Mouse (Mus musculus): ENCODE data around the gene Usp35. TPM values are rescaled to one million over a fixed set of nuclear protein-coding genes. Genes with fewer than 3 reads are reported as not detected.
A peak's percentile ranks its signal among the peaks of the same experiment; 100 is the strongest.

Usp35 gene
- polyA plus RNA-seq, 1 experiment = 6.4 TPM

DNA sequence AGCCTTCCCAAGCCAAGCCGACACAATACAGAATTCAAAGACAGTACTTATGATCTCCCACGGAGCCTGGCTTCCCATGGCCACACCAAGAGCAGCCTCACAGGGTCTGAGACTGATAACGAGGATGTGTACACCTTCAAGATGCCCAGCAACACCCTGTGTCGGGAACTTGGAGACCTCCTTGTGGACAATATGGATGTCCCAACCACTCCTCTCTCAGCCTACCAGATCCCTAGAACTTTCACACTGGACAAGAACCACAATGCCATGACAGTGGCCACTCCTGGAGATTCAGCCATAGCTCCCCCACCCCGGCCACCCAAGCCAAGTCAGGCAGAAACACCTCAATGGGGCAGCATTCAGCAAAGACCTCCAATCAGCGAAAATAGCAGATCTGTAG lies 32.9 kb downstream of the Usp35 start:
- Histone ChIP-seq H3K4me1 (ENCODE audit: control insufficient read depth, insufficient read depth, low read length) (no peaks in the 10 kb centered on the region), H3K4me3 (replicated peaks; ENCODE audit: control insufficient read depth, low read depth, low read length) (no peak overlapping the region), H3K27ac (ENCODE audit: control insufficient read depth, insufficient read depth, low read depth, low read length, poor library complexity) (no peak overlapping the region)
- 84% methylated on average over 6 of the region's 6 CpGs for WGBS
- no peak for TF ChIP-seq POLR2A (IDR thresholded peaks at IDR 0.05; ENCODE audit: borderline replicate concordance, control insufficient read depth, low read depth, low read length)
- TF ChIP-seq CTCF (IDR thresholded peaks at IDR 0.05; ENCODE audit: control insufficient read depth, insufficient read depth, low read length) = no peak

DNA sequence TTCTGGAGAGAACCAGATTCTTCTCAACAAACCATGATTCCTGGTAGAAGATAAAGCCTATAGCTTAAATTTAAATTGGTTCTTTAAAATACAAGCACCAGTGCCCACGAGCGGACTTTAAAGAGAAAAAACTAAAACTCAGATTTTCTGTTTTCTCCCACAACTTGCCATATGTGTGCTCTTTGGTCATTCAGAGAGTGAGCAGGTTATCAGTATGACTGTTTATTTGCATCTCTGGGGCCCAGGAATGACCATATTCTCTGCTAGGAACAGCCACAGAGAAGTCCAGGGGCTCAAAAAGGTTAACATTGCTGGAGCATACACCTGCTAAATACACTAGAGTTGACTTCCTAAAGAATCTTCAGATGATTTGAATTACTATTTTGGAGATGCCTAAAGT lies 33.5 kb downstream of the Usp35 start:
- TF ChIP-seq POLR2A (IDR thresholded peaks at IDR 0.05; ENCODE audit: borderline replicate concordance, control insufficient read depth, low read depth, low read length) = no peak
- TF ChIP-seq CTCF (IDR thresholded peaks at IDR 0.05; ENCODE audit: control insufficient read depth, insufficient read depth, low read length) = no peak
- Histone ChIP-seq H3K4me1 (ENCODE audit: control insufficient read depth, insufficient read depth, low read length) (no peaks in the 10 kb centered on the region), H3K27ac (ENCODE audit: control insufficient read depth, insufficient read depth, low read depth, low read length, poor library complexity) (no peak overlapping the region), H3K4me3 (replicated peaks; ENCODE audit: control insufficient read depth, low read depth, low read length) (no peak overlapping the region)
- WGBS = 83% methylated on average over 2 of the region's 2 CpGs

DNA sequence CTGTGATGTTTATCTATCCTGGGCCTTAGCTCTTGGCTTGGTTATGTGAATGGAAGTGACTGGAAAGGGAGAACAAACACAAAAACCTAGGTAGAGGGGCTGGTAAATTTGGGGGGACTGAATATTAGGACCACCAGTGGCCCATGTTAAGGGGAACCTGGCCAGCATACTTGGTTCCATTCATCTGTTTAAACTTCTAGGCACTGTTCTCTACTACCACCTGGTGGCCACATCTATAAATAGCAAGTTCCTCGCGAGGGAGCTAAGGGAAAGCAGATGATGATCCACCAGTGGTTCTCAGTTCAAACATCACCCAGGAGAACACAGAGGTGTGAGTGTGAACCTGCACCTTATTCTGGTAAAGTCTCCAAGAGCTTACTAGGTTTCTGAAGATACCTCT lies 34.4 kb downstream of the Usp35 start:
- no peak for TF ChIP-seq POLR2A (IDR thresholded peaks at IDR 0.05; ENCODE audit: borderline replicate concordance, control insufficient read depth, low read depth, low read length)
- TF ChIP-seq CTCF (IDR thresholded peaks at IDR 0.05; ENCODE audit: control insufficient read depth, insufficient read depth, low read length) = peak; percentile 39; the same call in 1 of the 2 replicates
- Histone ChIP-seq H3K27ac (ENCODE audit: control insufficient read depth, insufficient read depth, low read depth, low read length, poor library complexity) (no peak overlapping the region), H3K4me1 (ENCODE audit: control insufficient read depth, insufficient read depth, low read length) (no peaks in the 10 kb centered on the region), H3K4me3 (replicated peaks; ENCODE audit: control insufficient read depth, low read depth, low read length) (no peak overlapping the region)
- WGBS = 2% methylated on average over 2 of the region's 2 CpGs

DNA sequence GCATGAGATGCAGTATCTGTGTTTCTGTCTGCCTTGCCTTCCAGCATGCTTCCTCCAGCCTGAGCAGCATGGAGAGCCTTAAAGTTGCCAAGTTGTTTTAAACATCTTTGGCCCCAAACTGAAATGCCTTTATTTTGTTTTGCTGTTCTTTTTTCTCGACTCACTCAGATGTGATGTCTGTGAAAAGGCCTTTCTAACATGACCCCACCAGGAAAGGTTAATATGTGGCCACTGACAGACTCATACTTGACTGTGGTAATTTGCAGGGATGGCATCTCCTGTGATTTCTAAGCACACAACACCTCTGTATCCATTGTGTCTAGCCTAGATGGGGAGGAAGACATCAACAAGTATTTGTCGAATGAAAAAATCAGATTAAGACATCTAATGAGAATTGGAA lies 34.8 kb downstream of the Usp35 start:
- no peak overlapping the region for H3K27ac ChIP-seq (ENCODE audit: control insufficient read depth, insufficient read depth, low read depth, low read length, poor library complexity)
- no peak for TF ChIP-seq POLR2A (IDR thresholded peaks at IDR 0.05; ENCODE audit: borderline replicate concordance, control insufficient read depth, low read depth, low read length)
- no peak for TF ChIP-seq CTCF (IDR thresholded peaks at IDR 0.05; ENCODE audit: control insufficient read depth, insufficient read depth, low read length)
- WGBS = 68% methylated on average over 2 of the region's 2 CpGs
- no peaks in the 10 kb centered on the region for H3K4me1 ChIP-seq (ENCODE audit: control insufficient read depth, insufficient read depth, low read length)
- H3K4me3 ChIP-seq (replicated peaks; ENCODE audit: control insufficient read depth, low read depth, low read length) = no peak overlapping the region

DNA sequence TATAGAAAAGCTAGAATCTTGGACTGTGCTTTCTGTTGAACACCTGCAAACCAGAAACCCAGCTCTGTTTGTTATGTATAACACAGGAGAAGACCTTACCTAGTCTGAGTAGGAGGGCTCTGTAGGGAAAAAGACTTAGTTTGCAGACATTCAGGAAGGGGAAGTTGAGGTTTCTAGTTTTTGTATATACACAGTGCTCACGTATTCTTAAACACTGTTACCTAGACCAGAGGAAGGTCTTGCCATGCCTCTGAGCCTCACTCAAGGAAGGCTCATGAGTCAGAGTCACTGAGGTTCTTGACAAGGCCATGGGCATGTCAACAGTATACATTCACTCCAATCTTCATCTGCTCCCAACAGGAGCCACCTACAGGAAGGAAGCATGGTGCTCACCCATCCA lies 60.8 kb downstream of the Usp35 start:
- peaks cover 1% of the 10 kb centered on the region; the same call in 1 of the 2 replicates for H3K4me1 ChIP-seq (ENCODE audit: control insufficient read depth, insufficient read depth, low read length)
- H3K4me3 ChIP-seq (replicated peaks; ENCODE audit: control insufficient read depth, low read depth, low read length) = no peak overlapping the region
- no peak overlapping the region for H3K27ac ChIP-seq (ENCODE audit: control insufficient read depth, insufficient read depth, low read depth, low read length, poor library complexity)
- WGBS = 9% methylated on average over 1 of the region's 1 CpGs
- TF ChIP-seq POLR2A (IDR thresholded peaks at IDR 0.05; ENCODE audit: borderline replicate concordance, control insufficient read depth, low read depth, low read length) (no peak), CTCF (IDR thresholded peaks at IDR 0.05; ENCODE audit: control insufficient read depth, insufficient read depth, low read length) (no peak)

DNA sequence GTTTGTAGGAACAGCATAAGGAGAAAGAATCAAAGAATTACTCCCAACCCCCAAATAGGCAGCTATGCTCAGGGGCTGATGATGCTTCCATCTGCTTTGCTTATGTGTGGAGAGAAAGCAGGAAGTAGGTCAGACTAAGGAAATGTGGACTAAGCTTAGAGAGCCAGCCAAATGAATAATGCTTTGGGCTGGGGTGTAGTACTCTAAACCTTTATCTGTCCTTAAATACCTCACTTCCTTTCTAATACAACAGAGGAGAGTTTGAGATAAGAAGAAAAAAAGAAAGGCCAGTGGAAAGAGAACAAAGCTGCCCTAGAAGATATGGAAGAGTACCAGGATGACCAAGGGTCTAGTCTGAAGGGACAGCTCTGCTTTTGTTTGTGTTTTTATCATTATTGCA lies 61.5 kb downstream of the Usp35 start:
- TF ChIP-seq CTCF (IDR thresholded peaks at IDR 0.05; ENCODE audit: control insufficient read depth, insufficient read depth, low read length) (no peak), POLR2A (IDR thresholded peaks at IDR 0.05; ENCODE audit: borderline replicate concordance, control insufficient read depth, low read depth, low read length) (no peak)
- Histone ChIP-seq H3K27ac (ENCODE audit: control insufficient read depth, insufficient read depth, low read depth, low read length, poor library complexity) (no peak overlapping the region), H3K4me3 (replicated peaks; ENCODE audit: control insufficient read depth, low read depth, low read length) (no peak overlapping the region)

DNA sequence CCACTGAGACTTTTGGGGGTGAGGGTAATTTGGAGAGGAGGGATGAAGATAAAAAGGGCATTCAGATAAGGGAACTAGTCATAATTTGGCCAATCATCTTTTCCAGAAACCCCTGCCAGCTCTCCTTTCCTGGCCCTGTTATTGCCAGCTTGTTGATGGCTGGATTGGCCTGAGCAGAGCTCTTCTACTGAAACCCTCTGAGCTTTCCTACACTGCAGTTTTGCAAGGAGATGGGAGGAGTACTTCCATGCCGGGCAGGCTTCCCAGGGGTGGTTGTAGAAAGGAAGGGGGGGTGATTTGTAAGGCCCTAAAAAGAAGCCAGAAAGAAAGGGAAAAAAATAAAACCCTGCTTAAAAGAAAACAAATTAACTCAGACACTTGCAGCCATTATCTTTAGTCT lies 69.3 kb downstream of the Usp35 start:
- no peak overlapping the region for H3K4me3 ChIP-seq (replicated peaks; ENCODE audit: control insufficient read depth, low read depth, low read length)
- WGBS = 81% methylated on average over 1 of the region's 1 CpGs

More for the DNA sequence above, 61.5 kb downstream of the Usp35 start:
- peaks cover 1% of the 10 kb centered on the region; the same call in 1 of the 2 replicates for H3K4me1 ChIP-seq (ENCODE audit: control insufficient read depth, insufficient read depth, low read length)

More for the DNA sequence above, 69.3 kb downstream of the Usp35 start:
- H3K4me1 ChIP-seq (ENCODE audit: control insufficient read depth, insufficient read depth, low read length) = no peaks in the 10 kb centered on the region
- H3K27ac ChIP-seq (ENCODE audit: control insufficient read depth, insufficient read depth, low read depth, low read length, poor library complexity) = no peak overlapping the region
- TF ChIP-seq CTCF (IDR thresholded peaks at IDR 0.05; ENCODE audit: control insufficient read depth, insufficient read depth, low read length) (no peak), POLR2A (IDR thresholded peaks at IDR 0.05; ENCODE audit: borderline replicate concordance, control insufficient read depth, low read depth, low read length) (no peak)

Other genes starting within 250 kb of the Usp35 start
- 0.65 and 1.2 TPM in 2 replicates for gene Kctd21, start 307 bp upstream of the Usp35 start, polyA plus RNA-seq (2011; ENCODE audit: insufficient read depth, insufficient read length, low replicate concordance, missing spikeins)
- 48.7 and 59.1 TPM in 2 replicates for gene Alg8, start 39.6 kb upstream of the Usp35 start, polyA plus RNA-seq (2011; ENCODE audit: insufficient read depth, insufficient read length, low replicate concordance, missing spikeins)
- 34.6 and 53.4 TPM in 2 replicates for gene Ndufc2, start 68.0 kb upstream of the Usp35 start, polyA plus RNA-seq (2011; ENCODE audit: insufficient read depth, insufficient read length, low replicate concordance, missing spikeins)
- 11.5 and 13.1 TPM in 2 replicates for gene Thrsp, start 85.7 kb upstream of the Usp35 start, polyA plus RNA-seq (2011; ENCODE audit: insufficient read depth, insufficient read length, low replicate concordance, missing spikeins)
- 12.6 and 13.5 TPM in 2 replicates for gene Kctd14, start 119.3 kb upstream of the Usp35 start, polyA plus RNA-seq (2011; ENCODE audit: insufficient read depth, insufficient read length, low replicate concordance, missing spikeins)
- 14.7 and 22.4 TPM in 2 replicates for gene Ints4, start 148.9 kb upstream of the Usp35 start, polyA plus RNA-seq (2011; ENCODE audit: insufficient read depth, insufficient read length, low replicate concordance, missing spikeins)
- gene Aamdc, start 247.5 kb upstream of the Usp35 start, polyA plus RNA-seq (2011; ENCODE audit: insufficient read depth, insufficient read length, low replicate concordance, missing spikeins) = 6.3 and 19.7 TPM in 2 replicates
- 7.0 and 14.2 TPM in 2 replicates for gene Rsf1, start 247.9 kb upstream of the Usp35 start, polyA plus RNA-seq (2011; ENCODE audit: insufficient read depth, insufficient read length, low replicate concordance, missing spikeins)